Mouse (Mus musculus) heart, adult 2 months (tissue): ENCODE measurements at regions not wholly inside any gene's neighbourhood (a gene's known extent, or its start where the extent isn't known, plus 50 kb on each side); places are given as distances from the start of the nearest gene placed in this dataset.

Experiments used
- DNase-seq, 2 experiments: peaks; one replicate each; pipeline ENCODE4 v3.0.0; 2021
- H3K27ac ChIP-seq: fragments of 200-600 bp; 2 replicates; pipeline ENCODE4 v1.8.1; 2022
- H3K27me3 ChIP-seq: fragments of 200-500 bp; 2 replicates; pipeline ENCODE4 v1.6.1; 2012; ENCODE audit warnings: mild to moderate bottlenecking, low read length, inconsistent platforms, mixed read lengths; ENCODE audit not compliant: control insufficient read depth, insufficient read depth
- H3K36me3 ChIP-seq: fragments of 200-500 bp; 2 replicates; pipeline ENCODE4 v1.6.1; 2012; ENCODE audit warnings: low read length, inconsistent platforms; ENCODE audit not compliant: control insufficient read depth, insufficient read depth
- H3K4me1 ChIP-seq: fragments of 200-500 bp; 2 replicates; pipeline ENCODE4 v1.6.1; 2011; ENCODE audit warnings: low read length; ENCODE audit not compliant: control insufficient read depth, insufficient read depth
- H3K4me3 ChIP-seq: fragments of 200-600 bp; 2 replicates; pipeline ENCODE4 v1.8.1; 2022
- H3K79me2 ChIP-seq: fragments of 200-500 bp; replicated peaks from 2 replicates; pipeline ENCODE4 v1.6.1; 2012; ENCODE audit warnings: mild to moderate bottlenecking, inconsistent platforms, low read length, moderate library complexity, mixed read lengths; ENCODE audit not compliant: control insufficient read depth, insufficient read depth
- H3K9ac ChIP-seq: fragments of 200-500 bp; 2 replicates; pipeline ENCODE4 v1.6.1; 2012; ENCODE audit warnings: low read depth, mild to moderate bottlenecking, control low read depth, inconsistent platforms, low read length, mixed read lengths
- CTCF ChIP-seq: fragments of 200-600 bp; IDR thresholded peaks from 2 replicates; pipeline ENCODE4 v1.8.1; 2022; ENCODE audit warnings: antibody characterized with exemption, mild to moderate bottlenecking, moderate library complexity
- EP300 ChIP-seq: fragments of 200-500 bp; IDR thresholded peaks from 2 replicates; pipeline ENCODE4 v1.6.1; 2011; ENCODE audit warnings: low read depth, low read length, control low read depth; ENCODE audit not compliant: insufficient read depth
- POLR2A ChIP-seq: fragments of 200-500 bp; IDR thresholded peaks from 2 replicates; pipeline ENCODE4 v1.6.1; 2011; ENCODE audit warnings: mild to moderate bottlenecking, low read depth, low read length, control low read depth; ENCODE audit not compliant: insufficient read depth
- WGBS: fragments of 180-500 bp; shearing (Covaris S2); methylation state at CpG from one replicate; pipeline ENCODE4 v1.1.7; 2018; 5-methylcytosine and 5-hydroxymethylcytosine counted together
- intact Hi-C: fragments of 180-260 bp; cut with DNase I; formaldehyde crosslinking; loops from one replicate; pipeline ENCODE4 v1.15.1; 2025

DNA sequence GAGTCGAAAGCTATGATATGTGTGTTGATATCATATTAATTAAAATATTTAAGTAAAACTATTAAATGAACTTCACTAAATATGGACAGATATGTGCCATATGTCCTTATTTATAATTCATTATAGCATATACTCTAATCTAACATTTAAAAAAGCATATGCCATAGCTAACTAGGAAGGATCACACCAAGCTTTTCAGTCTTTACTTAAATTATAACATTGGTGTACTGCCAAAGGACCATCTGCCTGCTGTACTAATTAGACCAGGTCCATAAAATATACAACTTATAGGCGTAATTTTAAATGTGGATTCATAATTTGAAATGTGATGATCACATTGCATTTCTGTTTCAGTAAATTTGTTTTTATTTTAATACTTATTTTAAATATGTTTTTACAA, 651.9 kb upstream of the Klhl1 start:
- no peak overlapping the region for H3K27ac ChIP-seq
- H3K79me2 ChIP-seq, result no peaks in the 10 kb centered on the region
- intact Hi-C loops, result no loop called here
- no peak for DNase-seq
- TF ChIP-seq POLR2A (no peak), CTCF (no peak), EP300 (no peak)
- H3K36me3 ChIP-seq, result no peaks in the 10 kb centered on the region
- H3K27me3 ChIP-seq, result no peaks in the 10 kb centered on the region
- no peak overlapping the region for H3K9ac ChIP-seq
- no peaks in the 10 kb centered on the region for H3K4me1 ChIP-seq
- no peak overlapping the region for H3K4me3 ChIP-seq
- WGBS, result 70% methylated on average over 2 of the region's 2 CpGs

DNA sequence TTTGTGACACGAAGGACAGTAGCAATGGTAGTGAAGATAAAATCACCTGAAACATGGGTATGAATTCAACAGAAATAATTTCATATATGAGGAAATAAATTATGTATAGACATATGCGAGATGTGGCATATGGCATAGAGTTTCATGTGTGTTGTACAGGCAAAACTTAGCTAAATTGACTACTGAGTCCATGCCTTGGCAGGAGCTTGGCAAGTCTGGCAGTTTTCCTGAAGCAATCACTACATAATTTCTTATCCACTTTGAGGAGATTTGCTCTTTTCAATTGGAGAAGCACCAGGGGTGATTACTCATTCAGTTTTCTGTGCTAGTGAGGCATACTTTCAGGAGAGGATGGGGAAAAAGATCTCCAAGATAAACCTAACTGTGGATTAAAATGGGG, 646.9 kb upstream of the Klhl1 start:
- no peaks in the 10 kb centered on the region for H3K36me3 ChIP-seq
- H3K27me3 ChIP-seq, result no peaks in the 10 kb centered on the region
- intact Hi-C loops, result no loop called here
- H3K9ac ChIP-seq, result no peak overlapping the region
- H3K4me1 ChIP-seq, result no peaks in the 10 kb centered on the region
- DNase-seq, result no peak
- 84% methylated on average over 2 of the region's 2 CpGs for WGBS
- H3K79me2 ChIP-seq, result no peaks in the 10 kb centered on the region
- H3K27ac ChIP-seq, result no peak overlapping the region
- no peak overlapping the region for H3K4me3 ChIP-seq
- no peak for TF ChIP-seq CTCF
- no peak for TF ChIP-seq EP300
- TF ChIP-seq POLR2A, result no peak

DNA sequence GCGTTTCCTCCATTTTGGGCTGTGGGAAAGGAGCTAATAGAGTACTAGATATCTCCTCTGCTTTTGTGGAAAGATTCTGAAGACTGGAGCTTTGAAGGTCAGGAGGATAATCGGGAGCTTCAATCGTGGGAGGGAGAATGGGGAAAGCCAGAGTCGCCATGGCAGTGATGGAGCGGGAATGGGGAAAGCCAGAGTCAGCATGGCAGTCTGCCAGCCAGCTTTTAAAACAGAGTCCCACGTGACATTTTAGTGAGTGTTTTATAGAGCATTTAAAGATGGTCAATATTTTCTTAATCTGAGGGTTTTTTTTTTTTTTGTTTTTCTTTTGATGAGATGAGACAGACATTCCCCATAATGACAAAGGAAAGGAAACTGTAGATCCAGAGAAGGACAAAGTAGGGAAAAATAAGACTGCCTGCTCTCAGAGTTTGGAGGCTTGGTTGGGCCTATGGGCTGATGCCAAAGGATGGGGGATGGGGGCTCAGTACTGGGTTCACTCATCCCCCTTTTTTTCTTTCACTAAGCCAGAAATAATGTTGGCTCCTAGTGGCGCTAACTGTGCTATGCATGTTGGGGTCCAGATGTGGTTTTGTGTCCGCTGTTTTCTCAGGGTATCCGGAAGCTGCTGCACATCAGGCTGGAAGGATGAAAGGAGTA, 630.2 kb upstream of the Klhl1 start:
- 74% methylated on average over 9 of the region's 9 CpGs for WGBS
- H3K4me3 ChIP-seq, result no peak overlapping the region
- H3K79me2 ChIP-seq, result no peaks in the 10 kb centered on the region
- H3K27ac ChIP-seq, result no peak overlapping the region
- intact Hi-C loops, result no loop called here
- TF ChIP-seq CTCF, result no peak
- no peak for TF ChIP-seq POLR2A
- TF ChIP-seq EP300, result no peak
- no peaks in the 10 kb centered on the region for H3K36me3 ChIP-seq
- H3K27me3 ChIP-seq, result no peaks in the 10 kb centered on the region
- no peak for DNase-seq
- no peaks in the 10 kb centered on the region for H3K4me1 ChIP-seq
- no peak overlapping the region for H3K9ac ChIP-seq

DNA sequence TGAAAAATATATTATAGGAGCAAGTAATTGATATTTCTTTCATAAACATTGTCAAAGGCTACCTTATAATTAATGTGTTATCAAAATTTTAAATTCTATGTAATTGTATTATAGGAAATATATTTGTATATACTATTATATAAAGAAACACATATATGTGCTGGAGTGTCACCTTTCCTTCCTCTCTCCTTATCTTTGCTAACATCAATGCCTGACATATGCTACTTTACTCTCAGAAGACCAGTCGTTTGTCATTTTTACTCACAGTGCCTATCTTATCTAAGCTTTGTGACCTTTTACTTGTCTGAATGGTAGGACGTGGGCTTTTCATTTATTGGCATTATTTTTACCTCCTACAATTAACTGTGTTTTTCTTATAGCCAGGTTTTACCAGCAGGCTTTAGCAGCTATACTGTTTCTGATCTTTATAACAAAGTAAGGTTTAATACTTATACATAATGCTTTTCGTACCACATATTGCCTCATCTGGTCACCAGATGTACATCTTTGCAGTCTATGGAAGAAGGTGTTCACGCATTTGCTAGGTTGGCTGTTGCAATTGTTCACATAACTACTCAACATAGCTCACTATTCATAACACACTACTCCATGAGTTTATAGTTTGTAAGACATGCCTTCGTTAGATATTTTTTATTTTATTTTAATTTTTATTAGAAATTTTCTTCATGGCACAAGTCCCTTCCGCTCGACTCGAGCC, 597.2 kb upstream of the Klhl1 start:
- no peak for DNase-seq
- Histone ChIP-seq H3K79me2 (no peaks in the 10 kb centered on the region), H3K4me1 (no peaks in the 10 kb centered on the region), H3K4me3 (no peak overlapping the region), H3K9ac (no peak overlapping the region), H3K27me3 (no peaks in the 10 kb centered on the region), H3K27ac (no peak overlapping the region), H3K36me3 (no peaks in the 10 kb centered on the region)
- intact Hi-C loops, result no loop called here
- WGBS, result 71% methylated on average over 8 of the region's 8 CpGs
- no peak for TF ChIP-seq POLR2A
- no peak for TF ChIP-seq CTCF
- TF ChIP-seq EP300, result no peak

DNA sequence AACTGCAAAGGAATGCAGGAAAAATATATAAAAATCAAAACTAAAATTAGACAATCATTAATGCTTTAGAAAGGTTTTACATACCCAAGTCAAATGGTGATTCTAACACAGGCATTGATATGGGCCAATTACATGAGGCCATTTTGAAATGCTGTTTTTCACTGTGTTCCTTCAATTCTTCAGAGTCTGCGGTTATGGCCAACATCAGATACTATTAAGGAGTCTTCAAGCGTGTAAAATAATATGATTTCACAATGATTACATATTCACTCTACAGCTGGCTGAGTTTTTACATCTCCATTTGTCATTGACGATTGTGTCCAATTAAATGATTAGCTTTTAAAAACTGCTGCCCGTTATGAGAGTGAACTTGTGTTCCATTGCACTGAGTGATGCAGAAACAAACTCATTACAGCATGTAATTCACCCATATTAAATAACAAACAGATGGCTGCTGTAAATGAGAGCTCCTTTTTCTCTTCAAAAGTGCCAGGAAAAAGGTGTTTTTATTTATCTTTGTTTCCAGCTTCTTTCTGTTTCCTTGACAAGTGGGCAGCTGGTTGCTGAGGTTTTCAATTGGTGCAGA, 582.3 kb upstream of the Klhl1 start:
- no peak for DNase-seq
- Histone ChIP-seq H3K36me3 (no peaks in the 10 kb centered on the region), H3K27ac (no peak overlapping the region), H3K27me3 (no peaks in the 10 kb centered on the region), H3K4me3 (no peak overlapping the region), H3K79me2 (no peaks in the 10 kb centered on the region), H3K4me1 (no peaks in the 10 kb centered on the region), H3K9ac (no peak overlapping the region)
- intact Hi-C loops, result no loop called here
- no peak for TF ChIP-seq POLR2A
- TF ChIP-seq CTCF, result no peak
- TF ChIP-seq EP300, result no peak
- WGBS, result 83% methylated on average over 4 of the region's 4 CpGs

DNA sequence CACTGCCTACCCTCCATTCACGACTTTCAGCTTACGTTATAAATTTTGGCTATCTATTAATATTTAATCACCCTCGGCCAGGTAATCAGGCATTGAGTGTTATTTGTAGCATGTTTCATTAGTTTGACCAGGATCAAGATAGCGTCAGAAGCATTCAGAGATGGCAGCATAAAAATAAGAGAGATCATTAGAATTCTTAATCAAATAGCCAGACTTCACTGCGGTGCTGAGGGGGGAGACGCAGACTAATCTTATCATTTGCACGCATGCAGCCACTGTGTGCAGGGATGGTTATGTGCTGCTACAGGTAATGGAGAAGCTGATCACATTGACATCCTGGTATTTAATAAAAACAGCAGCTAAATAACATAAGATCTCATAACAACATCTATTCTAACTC, 574.5 kb upstream of the Klhl1 start:
- no peak overlapping the region for H3K9ac ChIP-seq
- H3K79me2 ChIP-seq, result no peaks in the 10 kb centered on the region
- WGBS, result 80% methylated on average over 7 of the region's 7 CpGs
- no peaks in the 10 kb centered on the region for H3K36me3 ChIP-seq
- no peaks in the 10 kb centered on the region for H3K27me3 ChIP-seq
- H3K27ac ChIP-seq, result no peak overlapping the region
- H3K4me3 ChIP-seq, result no peak overlapping the region
- intact Hi-C loops, result no loop called here
- no peak for DNase-seq
- no peak for TF ChIP-seq CTCF
- TF ChIP-seq EP300, result no peak
- no peak for TF ChIP-seq POLR2A
- no peaks in the 10 kb centered on the region for H3K4me1 ChIP-seq
